In the genomic region with DNA sequence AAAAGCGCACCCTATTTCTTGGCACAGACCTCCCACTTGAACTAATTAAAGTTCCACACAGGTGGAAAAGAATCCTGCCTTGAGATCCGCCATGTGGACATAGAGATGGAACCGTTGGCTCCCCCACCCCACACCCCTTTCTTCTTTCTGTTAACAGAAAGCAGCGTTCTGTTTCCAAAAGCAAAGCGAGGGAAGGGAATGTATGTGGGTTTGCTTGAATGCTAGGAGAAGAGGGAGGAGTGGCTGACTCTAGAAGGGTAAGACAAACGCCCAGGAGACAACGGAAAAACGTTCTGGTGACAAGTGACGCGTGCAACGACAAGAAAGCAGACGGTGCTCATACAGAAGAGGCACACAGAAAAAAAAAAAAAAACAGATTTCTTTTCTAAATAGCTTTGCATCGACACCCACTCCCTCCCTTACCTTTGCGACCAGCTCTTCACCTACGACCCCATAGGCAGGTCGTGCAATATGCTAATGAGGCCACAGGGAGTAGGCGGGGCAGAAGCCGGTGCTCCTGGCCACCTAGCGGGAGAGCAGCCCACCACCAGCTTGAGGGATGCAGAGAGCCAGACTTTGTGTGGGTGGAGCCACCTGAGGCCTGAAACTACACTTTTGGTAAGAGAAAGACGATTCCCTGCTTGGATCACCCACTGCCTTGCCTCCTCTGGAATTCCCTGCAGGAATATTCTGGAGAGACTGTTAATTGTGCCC, we compare ENCODE assay signal across 8 mouse cellular contexts. TPM values are rescaled to one million over a fixed set of nuclear protein-coding genes. Genes with fewer than 3 reads are reported as not detected.
A peak's percentile ranks its signal among the peaks of the same experiment; 100 is the strongest.
DNase-seq lines count a peak whose midpoint lies in the region; ATAC-seq lines count a peak whose summit lies in the region.

No protein-coding gene starts in this region.

- peak overlapping the region; percentile 13; the same call in 1 of the 2 replicates for H3K27ac ChIP-seq in embryonic facial prominence, embryonic 13.5 days
- peak overlapping the region; percentile 85 for H3K27ac ChIP-seq in hindbrain, embryonic 13.5 days

- peak overlapping the region; percentile 61 for H3K4me2 ChIP-seq in embryonic facial prominence, embryonic 13.5 days
- peak overlapping the region; percentile 61 for H3K4me2 ChIP-seq in hindbrain, embryonic 13.5 days

- no peaks in the 10 kb centered on the region for H3K9me3 ChIP-seq in embryonic facial prominence, embryonic 13.5 days
- H3K9me3 ChIP-seq in hindbrain, embryonic 13.5 days, result no peaks in the 10 kb centered on the region

- H3K36me3 ChIP-seq in embryonic facial prominence, embryonic 13.5 days, result no peaks in the 10 kb centered on the region
- H3K36me3 ChIP-seq in hindbrain, embryonic 13.5 days, result no peaks in the 10 kb centered on the region

- peak overlapping the region; percentile 40 for H3K4me3 ChIP-seq in embryonic facial prominence, embryonic 13.5 days
- H3K4me3 ChIP-seq in hindbrain, embryonic 13.5 days, result peak overlapping the region; percentile 42

- WGBS in embryonic facial prominence, embryonic 13.5 days, result 4% methylated on average over 20 of the region's 20 CpGs
- 5% methylated on average over 20 of the region's 20 CpGs for WGBS in hindbrain, embryonic 13.5 days

- H3K27me3 ChIP-seq in embryonic facial prominence, embryonic 13.5 days, result no peaks in the 10 kb centered on the region
- H3K27me3 ChIP-seq in hindbrain, embryonic 13.5 days, result no peaks in the 10 kb centered on the region

- peaks cover 29% of the 10 kb centered on the region for H3K4me1 ChIP-seq in embryonic facial prominence, embryonic 13.5 days
- peaks cover 20% of the 10 kb centered on the region for H3K4me1 ChIP-seq in hindbrain, embryonic 13.5 days (replicated peaks)

- ATAC-seq in embryonic facial prominence, embryonic 13.5 days (ENCODE audit: insufficient number of reproducible peaks, insufficient read depth, low FRiP score, low TSS enrichment, low read depth), result peak; percentile 62; the same call in 1 of the 2 replicates
- peak; percentile 92 for ATAC-seq in hindbrain, embryonic 13.5 days (ENCODE audit: low FRiP score)
- peak; percentile 99 for ATAC-seq in megakaryocyte progenitor cell, adult 5-6 weeks (replicated peaks; ENCODE audit: poor library complexity)

- intact Hi-C loops in left cerebral cortex, postnatal 25 days (cut with DNase I), result loop anchor here (2.0 kb wide), 1 partner anchor 13 kb away; no protein-coding TSS in a partner anchor
- intact Hi-C loops in gastrocnemius, postnatal 14 days (cut with DNase I; ENCODE audit: low total_unique reads), result no loop called here

- DNase-seq in CD4-positive, CD25-positive, alpha-beta regulatory T cell, adult 2 months (ENCODE audit: low read depth, low spot score), result peak; percentile 81
- DNase-seq in adrenal gland, postnatal 25 days, result peak; percentile 38
- peak; percentile 76 to 92 for DNase-seq in left cerebral cortex, postnatal 25 days (ENCODE audit: low spot score in 2 of 2)
- peak; percentile 51 for DNase-seq in right cerebral cortex, postnatal 4 days
- DNase-seq in gastrocnemius, postnatal 14 days, result no peak

- peak overlapping the region; percentile 55 for H3K9ac ChIP-seq in embryonic facial prominence, embryonic 13.5 days
- peak overlapping the region; percentile 75 for H3K9ac ChIP-seq in hindbrain, embryonic 13.5 days

RNA-seq across cellular contexts. Expression of a gene that starts 27.9 kb away (rescaled TPM):
- 164 and 201 TPM in 2 replicates for total RNA-seq in adrenal gland, postnatal 25 days (2021)
- 439 and 449 TPM in 2 replicates for polyA plus RNA-seq in embryonic facial prominence, embryonic 13.5 days (2015; fragmentation: Nextera tagmentation; extraction: Ambion mirVana)
- 446 and 459 TPM in 2 replicates for polyA plus RNA-seq in hindbrain, embryonic 13.5 days (2015; fragmentation: Nextera tagmentation; extraction: Ambion mirVana)
- total RNA-seq in left cerebral cortex, postnatal 25 days (2021), result 100 to 1,000 TPM; 233 to 234 TPM
- total RNA-seq in megakaryocyte progenitor cell, adult 5-6 weeks (2015), result 403 and 471 TPM in 2 replicates
- 93.6 and 95.9 TPM in 2 replicates for total RNA-seq in megakaryocyte progenitor cell, adult 5-6 weeks (2017)
- 100 to 1,000 TPM; 134 to 157 TPM for total RNA-seq in gastrocnemius, postnatal 14 days (2021)
